Mouse (Mus musculus) ES-E14 (cell line): ENCODE data around the gene Pkp3. TPM values are rescaled to one million over a fixed set of nuclear protein-coding genes. Genes with fewer than 3 reads are reported as not detected.

Experiments used
- DNase-seq: peaks from one replicate; pipeline ENCODE4 v3.0.0-alpha.2; 2013; ENCODE audit warnings: low read depth, low spot score
- H3K27ac ChIP-seq: 2 replicates; pipeline ENCODE4 v1.5.1; 2012; ENCODE audit warnings: low read depth, mild to moderate bottlenecking, low read length, moderate library complexity, mixed read lengths; ENCODE audit not compliant: poor library complexity, insufficient read depth, severe bottlenecking
- H3K36me3 ChIP-seq: 2 replicates; pipeline ENCODE4 v1.6.1; 2012; ENCODE audit warnings: mild to moderate bottlenecking, low read length, moderate library complexity, mixed read lengths; ENCODE audit not compliant: control insufficient read depth, poor library complexity, insufficient read depth, severe bottlenecking
- H3K4me1 ChIP-seq, 2 experiments: fragments of 150-350 bp in 1 of 2; sonication (generic) in 1 of 2; 2 replicates each; pipeline ENCODE4 v1.6.1; 2012; ENCODE audit warnings: low read length in 2 of 2, mild to moderate bottlenecking in 1 of 2, mixed read lengths in 1 of 2; ENCODE audit not compliant: control insufficient read depth in 2 of 2, insufficient read depth in 2 of 2, poor library complexity in 1 of 2
- H3K4me3 ChIP-seq, 2 experiments: fragments of 150-350 bp in 1 of 2; sonication (generic) in 1 of 2; 2 replicates each; pipeline ENCODE4 v1.5.1; 2012; ENCODE audit warnings: low read length in 2 of 2, low read depth in 1 of 2, mild to moderate bottlenecking in 1 of 2, mixed read lengths in 1 of 2; ENCODE audit not compliant: insufficient read depth in 1 of 2, poor library complexity in 1 of 2, severe bottlenecking in 1 of 2
- H3K9ac ChIP-seq: 2 replicates; pipeline ENCODE4 v1.6.1; 2012; ENCODE audit warnings: low read depth, mild to moderate bottlenecking, low read length, mixed read lengths; ENCODE audit not compliant: poor library complexity, insufficient read depth, severe bottlenecking
- H3K9me3 ChIP-seq: fragments of 150-350 bp; sonication (generic); 2 replicates; pipeline ENCODE4 v1.6.1; 2012; ENCODE audit warnings: low read depth, mild to moderate bottlenecking, low read length; ENCODE audit not compliant: control insufficient read depth, insufficient read depth
- CHD2 ChIP-seq: IDR thresholded peaks from 2 replicates; pipeline ENCODE4 v1.6.1; 2014; ENCODE audit warnings: mild to moderate bottlenecking, low read depth, low read length, inconsistent platforms
- HCFC1 ChIP-seq: IDR thresholded peaks from 2 replicates; pipeline ENCODE4 v1.6.1; 2012; ENCODE audit warnings: low read length, inconsistent platforms, borderline replicate concordance; ENCODE audit not compliant: insufficient read depth
- MAFK ChIP-seq: IDR thresholded peaks from 2 replicates; pipeline ENCODE4 v1.6.1; 2014; ENCODE audit warnings: mild to moderate bottlenecking, low read depth, low read length, inconsistent platforms; ENCODE audit not compliant: insufficient read depth
- ZC3H11A ChIP-seq: IDR thresholded peaks from 2 replicates; pipeline ENCODE4 v1.6.1; 2012; ENCODE audit warnings: low read depth, mild to moderate bottlenecking, inconsistent platforms, low read length, borderline replicate concordance
- ZNF384 ChIP-seq: IDR thresholded peaks from 2 replicates; pipeline ENCODE4 v1.6.1; 2012; ENCODE audit warnings: low read depth, low read length, inconsistent platforms
- in situ Hi-C, 2 experiments: fragments of 600-800 bp; cut with MboI; formaldehyde crosslinking; loops; one replicate each; pipeline ENCODE4 v1.15.1; 2025; ENCODE audit warnings: low sequenced_read_pairs in 2 of 2, inconsistent platforms in 1 of 2; ENCODE audit not compliant: unreplicated experiment in 2 of 2
- total RNA-seq: library from RNA; depleted of rRNA; stranded (reverse); fragments of 300-350 nt; gene quantifications from 2 replicates; pipeline ENCODE4 v1.2.3, GENCODE M21; 2012; rRNA removed

The Pkp3 gene
- total RNA-seq, 1 experiment, result 8.0 TPM

DNA sequence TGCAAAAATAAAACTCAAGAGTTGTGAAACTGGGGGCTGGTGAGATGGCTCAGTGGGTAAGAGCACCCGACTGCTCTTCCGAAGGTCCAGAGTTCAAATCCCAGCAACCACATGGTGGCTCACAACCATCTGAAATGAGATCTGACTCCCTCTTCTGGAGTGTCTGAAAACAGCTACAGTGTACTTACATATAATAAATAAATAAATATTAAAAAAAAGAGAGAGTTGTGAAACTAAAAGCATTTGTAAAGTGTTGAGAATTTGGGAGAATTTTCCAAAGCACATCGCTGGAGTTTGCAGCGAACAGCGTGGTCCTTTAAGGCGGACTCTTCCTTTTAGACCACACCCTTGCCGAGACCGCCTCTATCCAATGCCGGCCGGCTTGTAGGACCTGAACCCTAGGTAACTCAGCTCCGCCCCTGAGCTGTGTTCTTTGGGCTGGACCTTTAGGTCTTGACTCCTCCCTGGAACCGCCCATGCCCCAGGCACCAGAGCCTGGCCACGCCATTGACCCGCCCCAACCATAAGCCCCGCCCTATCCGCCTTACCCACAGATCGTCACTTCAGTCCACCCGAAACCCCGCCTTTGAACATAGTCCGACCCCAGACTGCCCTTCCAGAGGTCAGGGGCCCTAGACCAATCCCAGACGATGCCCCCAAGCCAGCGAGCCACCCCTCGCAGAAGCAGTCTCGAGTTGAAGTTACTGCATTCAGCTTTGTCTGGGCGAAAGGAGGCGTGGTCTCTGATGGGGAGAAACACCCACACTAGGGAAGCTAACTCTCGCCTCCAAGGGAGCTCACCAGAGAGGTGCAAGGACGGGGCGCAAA lies 44.9 kb downstream of the Pkp3 start:
- in situ Hi-C loops, result no loop called here
- Histone ChIP-seq H3K36me3 (no peaks in the 10 kb centered on the region), H3K4me1 (peaks cover 2 to 13% of the 10 kb centered on the region in 2 experiments; a peak in 3 of 4 replicates), H3K9ac (peak overlapping the region; percentile 79), H3K4me3 (peak overlapping the region; percentile 69 to 78), H3K9me3 (no peaks in the 10 kb centered on the region), H3K27ac (peak overlapping the region; percentile 70)
- TF ChIP-seq ZNF384, result no peak
- TF ChIP-seq CHD2, result no peak
- TF ChIP-seq HCFC1, result no peak
- TF ChIP-seq MAFK, result no peak
- TF ChIP-seq ZC3H11A, result no peak
- DNase-seq, result peak; percentile 100

DNA sequence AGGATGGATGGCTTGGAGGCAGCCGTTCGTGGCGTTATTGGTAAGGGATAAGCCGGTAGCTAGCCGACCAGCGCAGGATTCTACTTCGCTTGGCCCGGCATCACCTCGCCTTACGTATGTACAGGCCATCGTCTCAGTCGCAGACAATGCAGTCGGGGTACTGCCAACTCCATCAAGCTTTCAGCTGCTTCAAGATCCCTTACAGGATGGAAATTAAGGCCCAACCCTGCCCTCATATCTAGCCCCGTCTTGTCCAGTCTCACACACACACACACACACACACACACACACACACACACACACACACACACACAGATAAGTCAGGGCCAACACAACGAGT lies 45.5 kb downstream of the Pkp3 start:
- DNase-seq, result no peak
- no peaks in the 10 kb centered on the region for H3K9me3 ChIP-seq
- peak overlapping the region; percentile 69 to 78 for H3K4me3 ChIP-seq
- in situ Hi-C loops, result no loop called here
- TF ChIP-seq ZC3H11A (no peak), ZNF384 (no peak), CHD2 (no peak), HCFC1 (no peak), MAFK (no peak)
- H3K9ac ChIP-seq, result peak overlapping the region; percentile 79
- no peaks in the 10 kb centered on the region for H3K36me3 ChIP-seq
- peaks cover 2 to 8% of the 10 kb centered on the region in 2 experiments; a peak in 3 of 4 replicates for H3K4me1 ChIP-seq
- peak overlapping the region; percentile 70 for H3K27ac ChIP-seq

DNA sequence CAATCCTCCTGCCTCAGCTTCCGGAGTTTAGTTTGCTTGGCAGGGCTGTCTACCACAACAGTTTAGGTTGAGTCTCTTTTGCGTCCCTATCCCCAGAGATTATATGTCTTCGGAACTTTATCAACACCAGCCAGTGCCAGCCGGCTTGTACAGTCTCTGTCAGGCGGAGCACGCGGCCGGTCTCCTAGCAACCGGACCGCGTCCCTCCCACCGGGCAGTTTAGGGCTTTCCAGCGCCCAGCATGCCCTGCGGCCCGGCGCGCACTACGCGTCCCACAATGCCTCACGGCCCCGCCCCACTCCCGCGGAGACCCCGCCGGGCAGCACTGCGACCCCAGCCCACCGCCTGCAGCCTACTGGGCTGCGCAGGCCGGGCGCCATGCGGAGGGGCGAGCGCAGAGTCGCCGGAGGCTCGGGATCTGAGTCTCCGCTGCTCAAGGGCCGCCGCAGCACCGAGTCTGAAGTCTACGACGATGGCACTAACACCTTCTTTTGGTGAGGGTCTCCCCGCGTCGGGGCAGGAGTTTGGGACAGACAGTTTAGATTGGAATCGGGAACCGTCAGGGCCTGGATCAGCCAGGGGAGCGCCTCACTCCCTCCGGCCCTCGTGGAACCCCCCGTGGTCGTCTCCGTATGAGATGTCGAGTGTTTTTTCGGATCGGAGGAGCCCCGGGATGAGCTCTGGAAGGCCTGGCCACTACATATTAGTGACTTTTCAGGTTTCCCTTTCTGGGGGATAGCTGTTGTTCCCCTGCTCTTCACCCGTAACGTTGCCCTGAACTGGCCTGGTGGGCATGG lies 53.2 kb downstream of the Pkp3 start:
- Histone ChIP-seq H3K27ac (no peak overlapping the region), H3K36me3 (peaks cover 16% of the 10 kb centered on the region), H3K4me3 (peak overlapping the region; percentile 79 to 90), H3K9me3 (no peaks in the 10 kb centered on the region), H3K9ac (peak overlapping the region; percentile 90), H3K4me1 (peaks cover 4 to 11% of the 10 kb centered on the region in 2 experiments; a peak in 3 of 4 replicates)
- TF ChIP-seq HCFC1 (peak; percentile 78), MAFK (no peak), ZNF384 (0 out of 2 replicates have a peak, but pooled peaks have one; percentile 51)
- in situ Hi-C loops, result no loop called here
- peak; percentile 88 for DNase-seq

DNA sequence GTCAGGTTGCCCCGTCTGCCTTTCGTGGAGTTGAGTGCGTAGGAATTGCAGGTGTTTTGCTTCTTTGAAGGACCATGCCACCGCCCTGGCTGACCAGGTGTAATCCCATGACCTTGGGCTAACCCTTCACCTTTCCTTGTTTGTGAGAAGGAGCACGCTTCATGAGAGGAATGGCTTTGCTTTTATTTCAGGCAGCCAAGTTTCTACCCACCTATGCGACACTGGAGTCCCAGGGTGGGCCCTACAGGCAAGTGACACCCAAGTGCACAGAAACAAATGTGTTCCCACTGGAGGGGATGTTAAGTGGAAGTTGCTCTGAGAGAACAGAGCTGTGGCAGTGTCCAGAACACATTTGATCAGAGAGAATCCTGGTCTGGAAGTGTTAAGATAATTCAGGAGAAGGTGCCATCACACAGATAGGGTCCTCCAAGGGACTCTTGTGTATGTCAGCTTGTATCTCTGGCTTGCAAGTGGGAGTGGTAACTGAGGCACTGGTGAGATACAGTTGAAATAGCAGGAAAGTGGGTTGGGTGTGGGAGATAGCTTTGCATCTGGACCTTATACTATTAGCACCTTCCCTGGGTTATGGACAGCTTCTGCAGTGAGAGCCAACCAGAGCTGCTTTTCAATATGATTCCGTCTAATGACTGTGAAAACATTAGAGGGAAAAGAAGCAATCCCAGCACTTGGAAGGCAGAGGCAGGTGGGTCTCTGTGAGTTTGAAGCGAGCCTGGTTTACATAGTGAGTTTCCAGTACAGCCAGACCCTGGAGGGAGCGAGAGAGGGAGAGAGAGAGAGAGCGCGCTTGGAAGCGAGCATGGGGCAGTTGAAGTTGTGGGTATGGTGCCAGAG lies 54.1 kb downstream of the Pkp3 start:
- Histone ChIP-seq H3K9me3 (no peaks in the 10 kb centered on the region), H3K27ac (no peak overlapping the region), H3K9ac (peak overlapping the region; percentile 90), H3K4me3 (peak overlapping the region; percentile 79 to 90), H3K4me1 (peaks cover 4 to 11% of the 10 kb centered on the region in 2 experiments; a peak in 3 of 4 replicates), H3K36me3 (peaks cover 24% of the 10 kb centered on the region)
- TF ChIP-seq CHD2, result no peak
- no peak for TF ChIP-seq MAFK
- TF ChIP-seq HCFC1, result no peak
- TF ChIP-seq ZNF384, result no peak
- no peak for TF ChIP-seq ZC3H11A
- no peak for DNase-seq
- in situ Hi-C loops, result no loop called here

Other genes starting within 250 kb of the Pkp3 start
- gene Urah, start 243.2 kb upstream of the Pkp3 start, total RNA-seq, result 19.5 and 32.1 TPM in 2 replicates
- not detected in 2 replicates for gene Scgb1c1, start 232.7 kb upstream of the Pkp3 start, total RNA-seq
- gene Odf3, start 230.4 kb upstream of the Pkp3 start, total RNA-seq, result 0.16 TPM in 1 of 2 replicates, not detected in the other
- gene Gm45785, start 221.9 kb upstream of the Pkp3 start, total RNA-seq, result 0.89 and 1.6 TPM in 2 replicates
- 60.5 and 90.0 TPM in 2 replicates for gene Ric8a, start 221.3 kb upstream of the Pkp3 start, total RNA-seq
- 21.6 and 31.5 TPM in 2 replicates for gene Bet1l, start 220.6 kb upstream of the Pkp3 start, total RNA-seq
- gene Psmd13, start 196.2 kb upstream of the Pkp3 start, total RNA-seq, result 164 and 199 TPM in 2 replicates
- 18.2 and 26.3 TPM in 2 replicates for gene Sirt3, start 195.9 kb upstream of the Pkp3 start, total RNA-seq
- gene Cox8b, start 177.8 kb upstream of the Pkp3 start, total RNA-seq, result not detected in 2 replicates
- gene Nlrp6, start 157.3 kb upstream of the Pkp3 start, total RNA-seq, result 0.27 and 0.74 TPM in 2 replicates
- 10.0 and 12.5 TPM in 2 replicates for gene Pgghg, start 136.8 kb upstream of the Pkp3 start, total RNA-seq
- gene Ifitm5, start 127.9 kb upstream of the Pkp3 start, total RNA-seq, result 7.7 and 18.6 TPM in 2 replicates
- gene Gm45717, start 122.3 kb upstream of the Pkp3 start, total RNA-seq, result not detected in 2 replicates
- 679 and 1,158 TPM in 2 replicates for gene Ifitm2, start 122.2 kb upstream of the Pkp3 start, total RNA-seq
- gene Ifitm1, start 111.0 kb upstream of the Pkp3 start, total RNA-seq, result 274 and 585 TPM in 2 replicates
- 353 and 601 TPM in 2 replicates for gene Ifitm3, start 67.4 kb upstream of the Pkp3 start, total RNA-seq
- gene Ifitm6, start 60.3 kb upstream of the Pkp3 start, total RNA-seq, result 0.36 TPM in 1 of 2 replicates, not detected in the other
- not detected in 2 replicates for gene Gm17387, start 49.1 kb upstream of the Pkp3 start, total RNA-seq
- 31.1 and 78.3 TPM in 2 replicates for gene B4galnt4, start 17.1 kb upstream of the Pkp3 start, total RNA-seq
- gene Sigirr, start 22.4 kb downstream of the Pkp3 start, total RNA-seq, result 18.2 and 56.2 TPM in 2 replicates
- gene Ano9, start 39.6 kb downstream of the Pkp3 start, total RNA-seq, result 26.4 and 102 TPM in 2 replicates
- gene Ptdss2, start 44.2 kb downstream of the Pkp3 start, total RNA-seq, result 65.1 and 82.8 TPM in 2 replicates
- gene Rnh1, start 94.6 kb downstream of the Pkp3 start, total RNA-seq, result 61.9 and 70.3 TPM in 2 replicates
- gene Hras, start 115.8 kb downstream of the Pkp3 start, total RNA-seq, result 130 and 133 TPM in 2 replicates
- 3.3 and 3.9 TPM in 2 replicates for gene Lrrc56, start 115.9 kb downstream of the Pkp3 start, total RNA-seq
- 4.0 and 6.4 TPM in 2 replicates for gene Lmntd2, start 135.9 kb downstream of the Pkp3 start, total RNA-seq
- gene Rassf7, start 137.6 kb downstream of the Pkp3 start, total RNA-seq, result 32.2 and 44.3 TPM in 2 replicates
- 101 and 107 TPM in 2 replicates for gene Phrf1, start 150.6 kb downstream of the Pkp3 start, total RNA-seq
- gene Irf7, start 188.3 kb downstream of the Pkp3 start, total RNA-seq, result 0.58 and 0.67 TPM in 2 replicates
- 0.13 and 0.26 TPM in 2 replicates for gene Cdhr5, start 198.6 kb downstream of the Pkp3 start, total RNA-seq
- gene Sct, start 200.9 kb downstream of the Pkp3 start, total RNA-seq, result 12.0 and 31.9 TPM in 2 replicates
- gene Drd4, start 213.8 kb downstream of the Pkp3 start, total RNA-seq, result 0.76 and 0.95 TPM in 2 replicates
- 23.7 and 31.1 TPM in 2 replicates for gene Deaf1, start 249.5 kb downstream of the Pkp3 start, total RNA-seq
- 7.3 and 9.7 TPM in 2 replicates for gene Tmem80, start 249.5 kb downstream of the Pkp3 start, total RNA-seq